Mouse (Mus musculus) MEL-GATA-1-ER (cell line): ENCODE data around the gene Zc3h12a.

Experiments
- DNase-seq: peaks from one replicate; pipeline ENCODE4 v3.0.0-alpha.2; 2012; ENCODE audit warnings: low read depth; ENCODE audit errors: extremely low read depth

Gene Zc3h12a

GRCm38 (mm10) chr4:125116090-125116861, 11.4 kb downstream of the Zc3h12a start:
- DNase-seq = peak; percentile 73

- DNase-seq = no peak
These were observed 11.9 kb downstream of the Zc3h12a start for GRCm38 (mm10) chr4:125115710-125116089.

- DNase-seq = no peak
These were observed 12.6 kb downstream of the Zc3h12a start for GRCm38 (mm10) chr4:125115081-125115480.

GRCm38 (mm10) chr4:125114638-125115037, 13.0 kb downstream of the Zc3h12a start:
- peak; percentile 60 for DNase-seq

GRCm38 (mm10) chr4:125105354-125105753, 22.3 kb downstream of the Zc3h12a start:
- no peak for DNase-seq

- DNase-seq = no peak
These were observed 26.3 kb downstream of the Zc3h12a start for GRCm38 (mm10) chr4:125101334-125101733.

- peak; percentile 40 for DNase-seq
These were observed 28.2 kb downstream of the Zc3h12a start for GRCm38 (mm10) chr4:125099458-125099857.

- no peak for DNase-seq
These were observed 30.2 kb downstream of the Zc3h12a start for GRCm38 (mm10) chr4:125097412-125097811.

GRCm38 (mm10) chr4:125096066-125096465, 31.6 kb downstream of the Zc3h12a start:
- DNase-seq = no peak

- DNase-seq = no peak
These were observed 34.6 kb downstream of the Zc3h12a start for GRCm38 (mm10) chr4:125093031-125093430.

- peak; percentile 26 for DNase-seq
These were observed 42.2 kb downstream of the Zc3h12a start for GRCm38 (mm10) chr4:125085346-125085841.

- DNase-seq = peak; percentile 54
These were observed 43.0 kb downstream of the Zc3h12a start, which contains the start of gene Meaf6 for GRCm38 (mm10) chr4:125084403-125085345. Meaf6 (plus strand) TSS chr4:125085134.

- no peak for DNase-seq
These were observed 48.9 kb downstream of the Zc3h12a start for GRCm38 (mm10) chr4:125078698-125079097.

GRCm38 (mm10) chr4:125077700-125078099, 49.9 kb downstream of the Zc3h12a start:
- no peak for DNase-seq
